Mouse (Mus musculus) MEL (cell line): ENCODE results near the gene Gosr1.

Experiments used
- CHD1 ChIP-seq: IDR thresholded peaks from 2 replicates; pipeline ENCODE4 v1.6.1; 2012; ENCODE audit warnings: low read depth, mild to moderate bottlenecking, inconsistent platforms, low read length, improper control_type of control experiment
- CTCF ChIP-seq, 3 experiments: IDR thresholded peaks in 2 of 3; conservative IDR thresholded peaks in 1 of 3; 2 replicates each; pipeline ENCODE4 v1.5.1; 2011 to 2012; ENCODE audit warnings: low read length in 3 of 3, low read depth in 2 of 3, mild to moderate bottlenecking in 2 of 3, improper control_type of control experiment in 1 of 3, inconsistent platforms in 1 of 3, mixed read lengths in 1 of 3, moderate library complexity in 1 of 3; ENCODE audit not compliant: control insufficient read depth in 1 of 3, insufficient read depth in 1 of 3, poor library complexity in 1 of 3, severe bottlenecking in 1 of 3
- KAT2A ChIP-seq: conservative IDR thresholded peaks from 2 replicates; pipeline ENCODE4 v1.6.1; 2012; ENCODE audit warnings: low read depth, low read length, improper control_type of control experiment, inconsistent platforms
- MAX ChIP-seq: IDR thresholded peaks from 2 replicates; pipeline ENCODE4 v1.6.1; 2011; ENCODE audit warnings: low read length, improper control_type of control experiment
- POLR2A ChIP-seq, 2 experiments: IDR thresholded peaks; 2 replicates each; pipeline ENCODE4 v1.6.1; 2011 to 2012; ENCODE audit warnings: low read length in 2 of 2, mild to moderate bottlenecking in 2 of 2, control low read depth in 1 of 2, improper control_type of control experiment in 1 of 2, low read depth in 1 of 2, moderate library complexity in 1 of 2; ENCODE audit not compliant: control insufficient read depth in 1 of 2, insufficient read depth in 1 of 2, poor library complexity in 1 of 2
- RAD21 ChIP-seq: IDR thresholded peaks from 2 replicates; pipeline ENCODE4 v1.6.1; 2011; ENCODE audit warnings: mild to moderate bottlenecking, low read depth, low read length, improper control_type of control experiment
- SMC3 ChIP-seq: IDR thresholded peaks from 2 replicates; pipeline ENCODE4 v1.6.1; 2011; ENCODE audit warnings: low read depth, low read length, improper control_type of control experiment
- TCF12 ChIP-seq: IDR thresholded peaks from 2 replicates; pipeline ENCODE4 v1.6.1; 2014; ENCODE audit warnings: low read depth, mild to moderate bottlenecking, inconsistent platforms, low read length, improper control_type of control experiment, moderate library complexity
- USF1 ChIP-seq: IDR thresholded peaks from 2 replicates; pipeline ENCODE4 v1.6.1; 2014; ENCODE audit warnings: low read depth, mild to moderate bottlenecking, inconsistent platforms, low read length, improper control_type of control experiment, moderate library complexity

DNA sequence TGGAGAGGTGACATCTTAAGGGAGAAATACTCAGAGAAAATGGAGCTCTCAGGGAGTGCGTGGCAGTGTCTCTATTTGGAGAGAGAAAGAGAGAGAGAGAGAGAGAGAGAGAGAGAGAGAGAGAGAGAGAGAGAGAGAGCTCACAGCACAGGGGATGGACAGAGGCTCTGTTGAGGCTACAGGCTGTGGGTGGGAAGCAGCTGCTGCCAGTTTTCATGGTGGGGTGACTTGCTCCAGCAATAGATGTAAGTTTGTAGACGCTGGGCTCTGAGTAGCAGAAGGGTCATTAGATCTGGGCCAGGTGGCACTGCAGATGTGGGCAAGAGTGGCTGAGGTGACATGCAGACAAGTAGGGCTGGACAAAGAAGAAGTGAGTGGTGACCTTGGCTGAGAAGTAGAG is 77.8 kb downstream of the Gosr1 start:
- no peak for TF ChIP-seq TCF12
- no peak for TF ChIP-seq SMC3
- no peak for TF ChIP-seq CTCF (IDR thresholded peaks at IDR 0.05 in 2 of 3, conservative IDR thresholded peaks at IDR 0.05 in 1 of 3; ENCODE audit: control insufficient read depth in 1 of 3, insufficient read depth in 1 of 3, low read depth in 2 of 3, low read length in 3 of 3, poor library complexity in 1 of 3, severe bottlenecking in 1 of 3)
- TF ChIP-seq CHD1, result no peak
- TF ChIP-seq MAX, result no peak
- TF ChIP-seq POLR2A (IDR thresholded peaks at IDR 0.05; ENCODE audit: control insufficient read depth in 1 of 2, insufficient read depth in 1 of 2, low read depth in 1 of 2, low read length in 2 of 2, poor library complexity in 1 of 2), result no peak
- TF ChIP-seq RAD21, result no peak
- no peak for TF ChIP-seq USF1
- TF ChIP-seq KAT2A, result no peak
